Mouse (Mus musculus) ES-E14 (cell line): ENCODE results near the gene Btbd16.

Experiments used
- CHD2 ChIP-seq: IDR thresholded peaks from 2 replicates; pipeline ENCODE4 v1.6.1; 2014; ENCODE audit warnings: mild to moderate bottlenecking, low read depth, low read length, inconsistent platforms
- HCFC1 ChIP-seq: IDR thresholded peaks from 2 replicates; pipeline ENCODE4 v1.6.1; 2012; ENCODE audit warnings: low read length, inconsistent platforms, borderline replicate concordance; ENCODE audit not compliant: insufficient read depth
- MAFK ChIP-seq: IDR thresholded peaks from 2 replicates; pipeline ENCODE4 v1.6.1; 2014; ENCODE audit warnings: mild to moderate bottlenecking, low read depth, low read length, inconsistent platforms; ENCODE audit not compliant: insufficient read depth
- ZC3H11A ChIP-seq: IDR thresholded peaks from 2 replicates; pipeline ENCODE4 v1.6.1; 2012; ENCODE audit warnings: low read depth, mild to moderate bottlenecking, inconsistent platforms, low read length, borderline replicate concordance
- ZNF384 ChIP-seq: IDR thresholded peaks from 2 replicates; pipeline ENCODE4 v1.6.1; 2012; ENCODE audit warnings: low read depth, low read length, inconsistent platforms

- TF ChIP-seq MAFK (no peak), ZC3H11A (no peak), ZNF384 (no peak), CHD2 (no peak), HCFC1 (no peak)
Measured at GRCm38 (mm10) chr7:130836066-130836465, 62.2 kb downstream of the Btbd16 start.
